In the genomic region with DNA sequence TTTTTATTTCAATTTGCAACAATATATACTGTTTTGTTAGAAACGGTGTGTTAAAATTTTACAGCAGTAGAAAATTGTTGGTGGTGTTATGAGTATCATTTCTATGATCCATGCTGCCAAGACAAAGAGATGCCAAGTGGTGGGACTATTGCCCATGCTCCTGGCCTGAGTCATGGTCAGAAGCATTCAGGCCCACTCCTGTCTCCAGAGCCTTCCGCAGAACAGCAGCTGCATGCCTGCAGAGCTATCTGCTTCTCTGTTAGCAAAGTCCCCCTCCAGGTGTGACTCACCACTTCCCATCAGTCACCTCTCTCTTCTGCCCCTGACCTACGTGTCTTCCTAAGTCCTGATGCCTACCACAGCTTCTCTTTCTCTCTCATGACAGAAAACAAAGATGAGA, we compare ENCODE assay signal across 22 mouse cellular contexts.
A peak's percentile ranks its signal among the peaks of the same experiment; 100 is the strongest.
DNase-seq lines count a peak whose midpoint lies in the region; ATAC-seq lines count a peak whose summit lies in the region.
"Had no signal": no experiment of that assay in that cellular context is flagged by ENCODE, and none has a peak within 500 bp of the region (broad histone marks: within the 10 kb centered on the region; RNA-seq: fewer than 3 reads in every experiment).

No protein-coding gene starts in this region.

- DNase-seq in adrenal gland, adult 2 months, result peak; percentile 31
- DNase-seq in adrenal gland, postnatal 25 days, result no peak
- DNase-seq in gastrocnemius, postnatal 14 days, result peak; percentile 16
- DNase-seq in gastrocnemius, adult 8-10 months (ENCODE audit: low spot score in 2 of 2), result no peak
- peak; percentile 10 for DNase-seq in A20 (ENCODE audit: low read depth, low spot score)
- peak; percentile 56 for DNase-seq in brain, adult 2 months (ENCODE audit: low read depth, low spot score)
- DNase-seq: heart, adult 2 months; kidney, adult 9 months; kidney, postnatal 36 days; layer of hippocampus, postnatal 36 days; liver, embryonic 13.5 days; right cerebral cortex, postnatal 25 days; thymus, postnatal 14 days had no signal

- H3K4me3 ChIP-seq in forebrain, embryonic 12.5 days (replicated peaks), result no peak overlapping the region
- no peak overlapping the region for H3K4me3 ChIP-seq in intestine, embryonic 15.5 days (replicated peaks)
- H3K4me3 ChIP-seq: embryonic facial prominence, embryonic 12.5 days; heart, adult 2 months; heart, embryonic 15.5 days; hindbrain, embryonic 12.5 days; liver, embryonic 13.5 days; lung, embryonic 15.5 days had no signal

- no peak overlapping the region for H3K27ac ChIP-seq in forebrain, embryonic 12.5 days
- no peak overlapping the region for H3K27ac ChIP-seq in intestine, embryonic 15.5 days
- H3K27ac ChIP-seq: embryonic facial prominence, embryonic 12.5 days; heart, adult 2 months; heart, embryonic 15.5 days; hindbrain, embryonic 12.5 days; liver, embryonic 13.5 days; lung, embryonic 15.5 days; macrophage had no signal

- H3K4me1 ChIP-seq in forebrain, embryonic 12.5 days, result no peaks in the 10 kb centered on the region
- H3K4me1 ChIP-seq in intestine, embryonic 15.5 days (replicated peaks), result no peaks in the 10 kb centered on the region
- H3K4me1 ChIP-seq: hindbrain, embryonic 12.5 days; liver, embryonic 13.5 days; lung, embryonic 15.5 days had no signal

- no peak overlapping the region for H3K4me2 ChIP-seq in forebrain, embryonic 12.5 days
- H3K4me2 ChIP-seq in intestine, embryonic 15.5 days (replicated peaks), result no peak overlapping the region
- H3K4me2 ChIP-seq: embryonic facial prominence, embryonic 12.5 days; heart, embryonic 15.5 days; hindbrain, embryonic 12.5 days; liver, embryonic 13.5 days; lung, embryonic 15.5 days; midbrain, embryonic 11.5 days had no signal

- intact Hi-C loops in gastrocnemius, postnatal 14 days (cut with DNase I; ENCODE audit: low total_unique reads), result no loop called here

- H3K36me3 ChIP-seq in forebrain, embryonic 12.5 days (replicated peaks), result no peaks in the 10 kb centered on the region
- H3K36me3 ChIP-seq in intestine, embryonic 15.5 days, result no peaks in the 10 kb centered on the region
- H3K36me3 ChIP-seq: embryonic facial prominence, embryonic 12.5 days; heart, embryonic 15.5 days; hindbrain, embryonic 12.5 days; liver, embryonic 13.5 days; lung, embryonic 15.5 days had no signal

- no peak overlapping the region for H3K9ac ChIP-seq in forebrain, embryonic 12.5 days
- H3K9ac ChIP-seq in intestine, embryonic 15.5 days, result no peak overlapping the region
- H3K9ac ChIP-seq: embryonic facial prominence, embryonic 12.5 days; heart, embryonic 15.5 days; hindbrain, embryonic 12.5 days; liver, embryonic 13.5 days; lung, embryonic 15.5 days had no signal

- H3K27me3 ChIP-seq in forebrain, embryonic 12.5 days, result no peaks in the 10 kb centered on the region
- H3K27me3 ChIP-seq in intestine, embryonic 15.5 days (replicated peaks), result no peaks in the 10 kb centered on the region
- H3K27me3 ChIP-seq: embryonic facial prominence, embryonic 12.5 days; heart, embryonic 15.5 days; hindbrain, embryonic 12.5 days; liver, embryonic 13.5 days; lung, embryonic 15.5 days had no signal

- H3K9me3 ChIP-seq in forebrain, embryonic 12.5 days, result no peaks in the 10 kb centered on the region
- no peaks in the 10 kb centered on the region for H3K9me3 ChIP-seq in intestine, embryonic 15.5 days
- H3K9me3 ChIP-seq: embryonic facial prominence, embryonic 12.5 days; heart, embryonic 15.5 days; hindbrain, embryonic 12.5 days; liver, embryonic 13.5 days; lung, embryonic 15.5 days had no signal

- WGBS in forebrain, embryonic 12.5 days, result 81% methylated on average over 3 of the region's 3 CpGs
- WGBS in intestine, embryonic 15.5 days, result 64% methylated on average over 3 of the region's 3 CpGs

- no peak for ATAC-seq in forebrain, embryonic 12.5 days (ENCODE audit: low FRiP score)
- ATAC-seq in intestine, embryonic 15.5 days, result no peak
- ATAC-seq: inflammation-experienced regulatory T-cells, adult 6 months had no signal

Comparison
In these comparisons a context has a peak if more than half of its experiments do, and no peak if none do; other contexts are left out.
1. DNase-seq: peak in adrenal gland, adult 2 months (single experiment), gastrocnemius, postnatal 14 days (single experiment), A20 (single experiment) and brain, adult 2 months (single experiment); none in adrenal gland, postnatal 25 days (single experiment) and gastrocnemius, adult 8-10 months (0 of 2).